Mouse (Mus musculus) erythroblast, embryonic 14.5 days (primary cell): ENCODE data around the gene Kcnmb2.

Experiments
- GATA1 ChIP-seq: IDR thresholded peaks from 2 replicates; pipeline ENCODE4 v1.6.1; 2012; ENCODE audit warnings: low read length, inconsistent platforms, mixed read lengths
- TAL1 ChIP-seq: IDR thresholded peaks from 3 replicates; pipeline ENCODE4 v1.6.1; 2012; ENCODE audit warnings: low read length, inconsistent platforms, mixed read lengths

- no peak for TF ChIP-seq GATA1
- no peak for TF ChIP-seq TAL1
Measured at GRCm38 (mm10) chr3:31963076-31963475, 60.8 kb downstream of the Kcnmb2 start.
